Mouse (Mus musculus): ENCODE results near the gene Fam81b. TPM values are rescaled to one million over a fixed set of nuclear protein-coding genes. Genes with fewer than 3 reads are reported as not detected.

Gene Fam81b
- polyA plus RNA-seq, 1 experiment from 2014 or later = 0.99 TPM

GRCm38 (mm10) chr13:76214928-76215327, 89.9 kb downstream of the Fam81b start:
- no peaks in the 10 kb centered on the region for H3K9me3 ChIP-seq (replicated peaks; ENCODE audit: control insufficient read depth, low read length)
- 88% methylated on average over 2 of the region's 2 CpGs for WGBS
- H3K27me3 ChIP-seq (replicated peaks; ENCODE audit: control insufficient read depth, insufficient read depth, low read length) = no peaks in the 10 kb centered on the region
- no peaks in the 10 kb centered on the region for H3K4me1 ChIP-seq (ENCODE audit: control insufficient read depth, insufficient read depth, low read length)
- ATAC-seq = no peak
- no peak overlapping the region for H3K27ac ChIP-seq (ENCODE audit: low read depth, low read length)
- no peaks in the 10 kb centered on the region for H3K36me3 ChIP-seq (ENCODE audit: control insufficient read depth, insufficient read depth, low read length)
- H3K4me3 ChIP-seq (ENCODE audit: low read depth, low read length) = no peak overlapping the region
- no peak overlapping the region for H3K9ac ChIP-seq (ENCODE audit: low read length)
- H3K4me2 ChIP-seq (ENCODE audit: low read length) = no peak overlapping the region
- no peak for DNase-seq (ENCODE audit: low spot score)

- no peak overlapping the region for H3K4me2 ChIP-seq (ENCODE audit: low read length)
- ATAC-seq = no peak
- 97% methylated on average over 4 of the region's 4 CpGs for WGBS
- 0 out of 2 replicates have a peak, but pooled peaks cover 4% of the 10 kb centered on the region for H3K36me3 ChIP-seq (ENCODE audit: control insufficient read depth, insufficient read depth, low read length)
- H3K27me3 ChIP-seq (replicated peaks; ENCODE audit: control insufficient read depth, insufficient read depth, low read length) = no peaks in the 10 kb centered on the region
- H3K4me3 ChIP-seq (ENCODE audit: low read depth, low read length) = no peak overlapping the region
- H3K9me3 ChIP-seq (replicated peaks; ENCODE audit: control insufficient read depth, low read length) = no peaks in the 10 kb centered on the region
- H3K27ac ChIP-seq (ENCODE audit: low read depth, low read length) = no peak overlapping the region
- no peak for DNase-seq (ENCODE audit: low spot score)
- no peak overlapping the region for H3K9ac ChIP-seq (ENCODE audit: low read length)
- H3K4me1 ChIP-seq (ENCODE audit: control insufficient read depth, insufficient read depth, low read length) = no peaks in the 10 kb centered on the region
These were observed 104.9 kb downstream of the Fam81b start for GRCm38 (mm10) chr13:76199943-76200342.

- peak; percentile 42; the same call in 1 of the 2 replicates for ATAC-seq
- Histone ChIP-seq H3K4me3 (ENCODE audit: low read depth, low read length) (no peak overlapping the region), H3K4me1 (ENCODE audit: control insufficient read depth, insufficient read depth, low read length) (no peaks in the 10 kb centered on the region), H3K36me3 (ENCODE audit: control insufficient read depth, insufficient read depth, low read length) (0 out of 2 replicates have a peak, but pooled peaks cover 4% of the 10 kb centered on the region), H3K9ac (ENCODE audit: low read length) (no peak overlapping the region), H3K27me3 (replicated peaks; ENCODE audit: control insufficient read depth, insufficient read depth, low read length) (no peaks in the 10 kb centered on the region), H3K4me2 (ENCODE audit: low read length) (no peak overlapping the region), H3K27ac (ENCODE audit: low read depth, low read length) (no peak overlapping the region), H3K9me3 (replicated peaks; ENCODE audit: control insufficient read depth, low read length) (no peaks in the 10 kb centered on the region)
- DNase-seq (ENCODE audit: low spot score) = peak; percentile 50
- WGBS = 75% methylated on average over 3 of the region's 3 CpGs
These were observed 107.5 kb downstream of the Fam81b start for GRCm38 (mm10) chr13:76197297-76197848.

- no peak overlapping the region for H3K4me2 ChIP-seq (ENCODE audit: low read length)
- no peaks in the 10 kb centered on the region for H3K4me1 ChIP-seq (ENCODE audit: control insufficient read depth, insufficient read depth, low read length)
- no peaks in the 10 kb centered on the region for H3K27me3 ChIP-seq (replicated peaks; ENCODE audit: control insufficient read depth, insufficient read depth, low read length)
- no peak overlapping the region; the same call in 1 of the 2 replicates for H3K27ac ChIP-seq (ENCODE audit: low read depth, low read length)
- no peak overlapping the region for H3K4me3 ChIP-seq (ENCODE audit: low read depth, low read length)
- H3K36me3 ChIP-seq (ENCODE audit: control insufficient read depth, insufficient read depth, low read length) = 0 out of 2 replicates have a peak, but pooled peaks cover 17% of the 10 kb centered on the region
- no peak overlapping the region for H3K9ac ChIP-seq (ENCODE audit: low read length)
- WGBS = 87% methylated on average over 8 of the region's 8 CpGs
- no peaks in the 10 kb centered on the region for H3K9me3 ChIP-seq (replicated peaks; ENCODE audit: control insufficient read depth, low read length)
- ATAC-seq (no peak), DNase-seq (ENCODE audit: low spot score) (no peak)
These were observed 109.3 kb downstream of the Fam81b start for GRCm38 (mm10) chr13:76195431-76196138.

GRCm38 (mm10) chr13:76194937-76195336, 109.9 kb downstream of the Fam81b start:
- Histone ChIP-seq H3K4me1 (ENCODE audit: control insufficient read depth, insufficient read depth, low read length) (no peaks in the 10 kb centered on the region), H3K27ac (ENCODE audit: low read depth, low read length) (no peak overlapping the region), H3K9me3 (replicated peaks; ENCODE audit: control insufficient read depth, low read length) (no peaks in the 10 kb centered on the region), H3K9ac (ENCODE audit: low read length) (no peak overlapping the region), H3K4me3 (ENCODE audit: low read depth, low read length) (no peak overlapping the region), H3K36me3 (ENCODE audit: control insufficient read depth, insufficient read depth, low read length) (0 out of 2 replicates have a peak, but pooled peaks cover 19% of the 10 kb centered on the region), H3K4me2 (ENCODE audit: low read length) (no peak overlapping the region), H3K27me3 (replicated peaks; ENCODE audit: control insufficient read depth, insufficient read depth, low read length) (no peaks in the 10 kb centered on the region)
- ATAC-seq (peak; percentile 53; the same call in 1 of the 2 replicates), DNase-seq (ENCODE audit: low spot score) (peak; percentile 39)

- H3K9me3 ChIP-seq (replicated peaks; ENCODE audit: control insufficient read depth, low read length) = no peaks in the 10 kb centered on the region
- H3K9ac ChIP-seq (ENCODE audit: low read length) = no peak overlapping the region
- ATAC-seq = no peak
- H3K4me3 ChIP-seq (ENCODE audit: low read depth, low read length) = no peak overlapping the region
- H3K4me2 ChIP-seq (ENCODE audit: low read length) = no peak overlapping the region
- no peak for DNase-seq (ENCODE audit: low spot score)
- WGBS = 91% methylated on average over 3 of the region's 3 CpGs
- H3K27me3 ChIP-seq (replicated peaks; ENCODE audit: control insufficient read depth, insufficient read depth, low read length) = no peaks in the 10 kb centered on the region
- peaks cover 29% of the 10 kb centered on the region for H3K36me3 ChIP-seq (ENCODE audit: control insufficient read depth, insufficient read depth, low read length)
- H3K4me1 ChIP-seq (ENCODE audit: control insufficient read depth, insufficient read depth, low read length) = no peaks in the 10 kb centered on the region
- H3K27ac ChIP-seq (ENCODE audit: low read depth, low read length) = no peak overlapping the region
These were observed 114.6 kb downstream of the Fam81b start for GRCm38 (mm10) chr13:76190273-76190672.

GRCm38 (mm10) chr13:76189190-76189589, 115.7 kb downstream of the Fam81b start:
- DNase-seq (ENCODE audit: low spot score) (no peak), ATAC-seq (peak; percentile 18; the same call in 1 of the 2 replicates)
- H3K4me3 ChIP-seq (ENCODE audit: low read depth, low read length) = no peak overlapping the region
- no peak overlapping the region for H3K27ac ChIP-seq (ENCODE audit: low read depth, low read length)
- no peaks in the 10 kb centered on the region for H3K4me1 ChIP-seq (ENCODE audit: control insufficient read depth, insufficient read depth, low read length)
- 74% methylated on average over 3 of the region's 3 CpGs for WGBS
- H3K9me3 ChIP-seq (replicated peaks; ENCODE audit: control insufficient read depth, low read length) = no peaks in the 10 kb centered on the region
- H3K27me3 ChIP-seq (replicated peaks; ENCODE audit: control insufficient read depth, insufficient read depth, low read length) = no peaks in the 10 kb centered on the region
- H3K9ac ChIP-seq (ENCODE audit: low read length) = no peak overlapping the region
- H3K4me2 ChIP-seq (ENCODE audit: low read length) = no peak overlapping the region
- H3K36me3 ChIP-seq (ENCODE audit: control insufficient read depth, insufficient read depth, low read length) = peaks cover 29% of the 10 kb centered on the region

GRCm38 (mm10) chr13:76187651-76188050, 117.2 kb downstream of the Fam81b start:
- DNase-seq (ENCODE audit: low spot score) (no peak), ATAC-seq (no peak)
- no peaks in the 10 kb centered on the region for H3K4me1 ChIP-seq (ENCODE audit: control insufficient read depth, insufficient read depth, low read length)
- no peak overlapping the region for H3K4me2 ChIP-seq (ENCODE audit: low read length)
- no peak overlapping the region for H3K27ac ChIP-seq (ENCODE audit: low read depth, low read length)
- H3K9ac ChIP-seq (ENCODE audit: low read length) = no peak overlapping the region
- WGBS = 96% methylated on average over 5 of the region's 5 CpGs
- no peak overlapping the region for H3K4me3 ChIP-seq (ENCODE audit: low read depth, low read length)
- H3K9me3 ChIP-seq (replicated peaks; ENCODE audit: control insufficient read depth, low read length) = no peaks in the 10 kb centered on the region
- H3K27me3 ChIP-seq (replicated peaks; ENCODE audit: control insufficient read depth, insufficient read depth, low read length) = no peaks in the 10 kb centered on the region
- H3K36me3 ChIP-seq (ENCODE audit: control insufficient read depth, insufficient read depth, low read length) = peaks cover 30% of the 10 kb centered on the region

- no peak overlapping the region for H3K9ac ChIP-seq (ENCODE audit: low read length)
- H3K9me3 ChIP-seq (replicated peaks; ENCODE audit: control insufficient read depth, low read length) = peaks cover 3% of the 10 kb centered on the region; the same call in 1 of the 2 replicates
- no peak overlapping the region for H3K4me3 ChIP-seq (ENCODE audit: low read depth, low read length)
- H3K4me1 ChIP-seq (ENCODE audit: control insufficient read depth, insufficient read depth, low read length) = no peaks in the 10 kb centered on the region
- H3K36me3 ChIP-seq (ENCODE audit: control insufficient read depth, insufficient read depth, low read length) = peaks cover 28% of the 10 kb centered on the region
- H3K27ac ChIP-seq (ENCODE audit: low read depth, low read length) = no peak overlapping the region
- DNase-seq (ENCODE audit: low spot score) (no peak), ATAC-seq (0 out of 2 replicates have a peak, but pooled peaks have one; percentile 20)
- H3K27me3 ChIP-seq (replicated peaks; ENCODE audit: control insufficient read depth, insufficient read depth, low read length) = no peaks in the 10 kb centered on the region
- WGBS = 84% methylated on average over 5 of the region's 5 CpGs
- H3K4me2 ChIP-seq (ENCODE audit: low read length) = no peak overlapping the region
These were observed 126.2 kb downstream of the Fam81b start for GRCm38 (mm10) chr13:76178700-76179099.
